Mouse (Mus musculus) hematopoietic stem cell, adult 5-6 weeks (primary cell): ENCODE results near the gene Cdkal1. TPM values are rescaled to one million over a fixed set of nuclear protein-coding genes. Genes with fewer than 3 reads are reported as not detected.
A peak's percentile ranks its signal among the peaks of the same experiment; 100 is the strongest.

Experiments
- ATAC-seq, 2 experiments: fragments of 125-278 bp in 1 of 2; replicated peaks in 1 of 2; 2 replicates each; pipeline ENCODE4 v1.8.0; 2016 to 2017; ENCODE audit warnings: inconsistent platforms in 2 of 2, mild to moderate bottlenecking in 2 of 2, moderate number of reproducible peaks in 2 of 2, low read depth in 1 of 2, moderate TSS enrichment in 1 of 2; ENCODE audit not compliant: low FRiP score in 2 of 2, poor library complexity in 2 of 2, severe bottlenecking in 2 of 2, insufficient read depth in 1 of 2, low TSS enrichment in 1 of 2
- total RNA-seq: library from RNA; stranded (forward); fragments of 172-1452, 232-1000 nt; gene quantifications from 2 replicates; pipeline ENCODE4 v1.2.3, GENCODE M21; 2017

Gene Cdkal1
- total RNA-seq, 1 experiment from 2014 or later: 57.8 TPM

- no peak for ATAC-seq
These were observed 110.4 kb downstream of the Cdkal1 start for GRCm38 (mm10) chr13:29745073-29745472.

DNA sequence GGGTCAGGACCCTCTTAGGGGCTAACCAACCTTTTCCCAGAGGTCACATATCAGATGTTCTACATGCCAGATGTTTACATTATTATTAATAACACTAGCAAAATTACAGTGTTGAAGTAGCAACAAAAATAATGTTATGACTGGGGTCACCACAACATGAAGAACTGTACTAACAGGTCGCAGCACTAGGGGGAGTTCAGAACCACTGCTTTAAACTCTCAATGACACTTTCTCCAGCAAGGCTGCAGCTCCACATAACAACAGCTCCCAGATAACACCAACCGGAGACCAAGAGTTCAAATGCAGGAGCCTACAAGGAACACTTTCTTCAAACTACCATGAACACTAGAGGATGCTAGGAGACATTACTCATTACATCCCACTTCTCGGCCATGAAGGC is 111.3 kb downstream of the Cdkal1 start:
- no peak for ATAC-seq

- no peak for ATAC-seq
These were observed 111.7 kb downstream of the Cdkal1 start for GRCm38 (mm10) chr13:29743761-29744160.

GRCm38 (mm10) chr13:29737675-29738461 is 117.6 kb downstream of the Cdkal1 start:
- peak; percentile 46 to 53; a peak in 1 of 4 replicates for ATAC-seq

DNA sequence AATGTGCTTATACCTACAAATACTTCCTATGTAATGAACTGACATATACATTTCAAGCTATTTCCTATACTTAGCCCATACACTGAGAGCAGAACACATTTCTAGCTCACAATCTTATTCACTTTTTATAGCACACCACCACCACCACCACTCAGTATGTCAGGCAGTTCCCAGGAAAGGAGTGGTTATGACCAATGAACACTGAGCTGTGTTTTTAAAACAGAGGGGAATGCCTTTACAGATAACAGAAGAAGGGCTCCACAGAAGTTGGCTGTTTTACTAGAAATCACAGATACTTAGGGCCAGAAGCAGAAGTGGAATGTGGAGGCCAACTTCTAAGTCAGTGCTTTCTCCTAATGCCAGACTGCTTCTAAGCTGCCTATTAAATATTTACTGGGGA is 121.0 kb downstream of the Cdkal1 start:
- ATAC-seq: no peak

GRCm38 (mm10) chr13:29726154-29726825 is 129.2 kb downstream of the Cdkal1 start:
- ATAC-seq: peak; percentile 74 to 86

DNA sequence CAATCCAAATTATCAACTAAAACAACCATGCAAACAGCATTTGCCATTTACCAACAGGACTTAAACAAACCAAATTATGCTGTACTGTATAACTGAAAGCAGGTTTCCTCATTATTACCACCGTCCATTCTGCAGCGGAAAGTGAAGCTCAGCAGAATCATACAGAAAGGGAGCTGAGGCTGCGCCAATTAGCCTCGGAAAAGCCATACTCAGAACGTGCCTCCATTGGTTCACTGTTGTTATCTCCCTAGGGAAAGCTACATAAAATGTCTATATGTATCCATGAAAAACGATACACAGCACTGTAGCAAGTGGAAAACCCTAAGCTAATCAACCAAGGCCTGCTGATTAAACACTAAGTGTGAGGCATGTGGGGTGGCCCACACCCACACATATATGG is 130.6 kb downstream of the Cdkal1 start:
- ATAC-seq: no peak

DNA sequence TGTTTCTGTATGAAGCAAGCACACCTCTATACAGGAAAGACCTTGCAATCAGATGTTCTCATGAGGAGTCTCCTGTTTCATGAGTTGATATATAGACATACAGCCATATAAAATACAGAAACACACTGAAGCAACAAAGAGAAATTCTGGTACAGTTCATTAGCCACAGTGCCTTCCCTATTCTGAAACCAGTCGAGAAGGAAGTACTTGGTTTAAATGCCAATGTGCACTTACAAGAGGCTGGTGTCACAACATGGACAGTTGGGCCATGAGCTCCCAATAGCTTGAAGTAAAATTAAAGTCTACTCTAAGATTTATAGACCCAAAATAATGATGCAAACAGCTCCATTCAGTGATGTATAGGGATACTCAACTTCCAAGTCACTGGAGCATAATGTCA is 132.3 kb downstream of the Cdkal1 start:
- peak in 1 of 2 experiments; percentile 19; a peak in 1 of 4 replicates for ATAC-seq

- ATAC-seq: no peak
These were observed 134.3 kb downstream of the Cdkal1 start for GRCm38 (mm10) chr13:29721206-29721605.

GRCm38 (mm10) chr13:29716550-29716949 is 138.9 kb downstream of the Cdkal1 start:
- ATAC-seq: no peak

- ATAC-seq: no peak
These were observed 140.1 kb downstream of the Cdkal1 start for GRCm38 (mm10) chr13:29715241-29715841.

DNA sequence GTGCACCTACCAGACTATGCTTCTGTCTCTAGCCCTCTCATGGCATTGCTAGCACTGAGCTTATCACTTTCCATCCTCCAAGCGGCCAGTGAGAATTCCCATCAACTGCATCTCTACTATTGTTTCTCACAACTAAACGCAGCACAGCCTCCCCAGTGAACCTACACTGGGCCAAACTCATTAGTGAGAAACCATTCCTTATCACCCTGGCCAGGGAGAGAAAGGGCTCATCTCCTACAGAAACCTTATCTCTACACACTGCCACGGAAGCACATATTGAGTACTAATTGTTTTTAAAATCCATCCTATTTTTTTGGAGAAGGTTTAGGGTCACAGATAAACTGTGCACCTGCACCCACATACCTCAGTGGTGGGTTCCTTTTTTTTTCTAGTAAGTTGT is 147.9 kb downstream of the Cdkal1 start:
- ATAC-seq: no peak

DNA sequence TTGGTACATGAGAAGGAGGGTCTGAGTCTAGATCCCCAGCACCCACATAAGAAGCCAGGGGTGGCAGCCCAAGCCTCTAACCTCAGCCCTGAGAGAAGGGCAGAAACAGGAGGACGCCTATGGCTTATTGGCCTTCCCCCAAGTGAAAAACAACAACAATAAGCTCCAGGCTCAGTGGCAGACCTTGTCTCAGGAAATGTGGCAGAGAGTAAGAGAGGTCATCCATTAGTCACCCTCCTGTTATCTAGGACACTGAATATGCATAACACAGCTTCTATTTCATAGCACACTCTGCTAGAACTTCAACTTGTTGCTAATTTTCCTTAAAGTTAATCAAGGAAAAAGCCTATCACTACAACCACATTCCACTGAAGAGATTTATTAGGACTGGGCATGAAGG is 154.1 kb downstream of the Cdkal1 start:
- no peak for ATAC-seq

DNA sequence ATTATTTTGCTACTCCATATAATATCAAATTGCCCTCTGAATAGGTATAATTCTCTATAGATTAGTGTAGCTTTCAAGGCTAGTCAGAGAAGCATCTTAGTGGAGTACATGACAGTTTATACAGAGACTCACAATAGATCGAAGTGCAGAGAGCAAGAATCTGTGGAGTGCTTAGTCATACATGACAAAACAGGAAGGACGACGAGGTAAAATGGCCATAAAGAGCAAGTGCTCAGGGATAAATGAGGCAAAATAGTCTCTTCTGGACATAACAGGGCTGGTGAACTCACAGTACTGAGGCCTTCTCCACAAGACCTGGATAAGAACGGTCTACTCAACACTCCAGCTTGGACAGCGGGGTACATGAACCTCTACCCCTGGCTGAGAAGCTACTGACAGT is 155.6 kb downstream of the Cdkal1 start:
- ATAC-seq: no peak

DNA sequence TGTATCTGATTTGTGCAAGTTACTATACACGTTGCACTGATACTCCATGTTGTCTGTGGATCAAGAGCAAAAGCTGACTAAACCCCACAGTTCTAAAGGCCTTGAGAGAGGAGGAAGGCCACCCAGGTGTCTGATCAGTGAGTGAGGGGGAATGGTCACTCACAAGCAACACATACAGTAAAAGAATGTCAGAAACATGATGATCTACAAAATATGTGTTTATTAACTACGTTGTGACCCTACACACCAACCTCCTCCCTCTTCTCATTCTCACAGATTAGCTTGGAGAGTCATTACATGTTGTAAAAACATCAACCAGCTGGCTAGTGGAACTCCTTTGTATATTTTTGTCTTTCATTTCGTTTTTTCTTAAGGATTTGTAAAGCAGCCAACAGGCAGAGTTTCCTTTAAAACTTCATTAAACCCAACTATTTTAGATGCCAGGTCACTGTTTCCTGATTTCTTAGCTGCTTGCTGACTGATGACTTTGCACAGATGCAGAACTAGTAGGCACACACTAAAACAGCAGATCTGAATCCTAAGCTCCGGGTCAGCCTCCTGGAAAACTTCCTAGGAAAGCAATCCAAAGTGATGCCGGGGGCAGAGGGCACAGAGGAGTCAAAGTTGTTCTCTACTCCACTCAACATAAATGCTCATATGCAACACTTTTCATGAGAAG is 157.0 kb downstream of the Cdkal1 start:
- no peak; a peak in 1 of 4 replicates for ATAC-seq

- ATAC-seq: no peak
These were observed 158.2 kb downstream of the Cdkal1 start for GRCm38 (mm10) chr13:29697230-29697629.

- ATAC-seq: no peak
These were observed 164.7 kb downstream of the Cdkal1 start for GRCm38 (mm10) chr13:29690734-29691133.

DNA sequence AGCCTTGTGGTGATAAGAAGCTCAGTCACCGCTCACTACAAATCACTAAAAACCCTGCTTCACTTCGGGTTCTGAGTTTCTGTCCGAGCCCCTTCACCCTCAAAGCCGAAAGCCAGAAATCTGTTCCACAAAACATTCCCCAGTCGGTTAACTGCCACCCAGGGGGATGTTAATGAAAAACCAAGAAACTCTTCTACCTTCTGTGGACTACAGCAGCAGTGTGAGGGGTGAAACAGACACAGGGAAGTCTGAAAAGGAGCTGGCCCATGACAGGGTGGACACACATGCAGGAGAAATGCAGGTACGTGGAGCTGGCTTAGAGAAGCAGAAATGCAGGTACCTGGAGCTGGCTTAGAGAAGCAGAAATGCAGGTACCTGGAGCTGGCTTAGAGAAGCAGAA is 166.6 kb downstream of the Cdkal1 start:
- ATAC-seq: no peak
